ENCODE assay signal across 9 mouse cellular contexts in genomic region chr4:130341691-130342090, GRCm38 (mm10). TPM values are rescaled to one million over a fixed set of nuclear protein-coding genes. Genes with fewer than 3 reads are reported as not detected.
A peak's percentile ranks its signal among the peaks of the same experiment; 100 is the strongest.
DNase-seq lines count a peak whose midpoint lies in the region; ATAC-seq lines count a peak whose summit lies in the region.
"Had no signal": no experiment of that assay in that cellular context is flagged by ENCODE, and none has a peak within 500 bp of the region (broad histone marks: within the 10 kb centered on the region; RNA-seq: fewer than 3 reads in every experiment).

No protein-coding gene starts in this region.

- H3K4me2 ChIP-seq in midbrain, embryonic 13.5 days (replicated peaks): no peak overlapping the region
- H3K4me2 ChIP-seq: embryonic facial prominence, embryonic 13.5 days had no signal

- H3K4me1 ChIP-seq in midbrain, embryonic 13.5 days (replicated peaks): 0 out of 2 replicates have a peak, but pooled peaks cover 4% of the 10 kb centered on the region
- H3K4me1 ChIP-seq: embryonic facial prominence, embryonic 13.5 days had no signal

- H3K9ac ChIP-seq in midbrain, embryonic 13.5 days (replicated peaks): no peak overlapping the region

- no peaks in the 10 kb centered on the region for H3K9me3 ChIP-seq in midbrain, embryonic 13.5 days
- H3K9me3 ChIP-seq: embryonic facial prominence, embryonic 13.5 days had no signal

- H3K36me3 ChIP-seq in midbrain, embryonic 13.5 days: peaks cover 43% of the 10 kb centered on the region

- ATAC-seq in frontal cortex, adult (ENCODE audit: low TSS enrichment): peak; percentile 64; the same call in 1 of the 2 replicates
- 0 out of 2 replicates have a peak, but pooled peaks have one; percentile 43 for ATAC-seq in midbrain, embryonic 13.5 days

- no peak overlapping the region for H3K4me3 ChIP-seq in midbrain, embryonic 13.5 days (replicated peaks)
- H3K4me3 ChIP-seq: embryonic facial prominence, embryonic 13.5 days had no signal

- H3K27ac ChIP-seq in midbrain, embryonic 13.5 days: no peak overlapping the region
- H3K27ac ChIP-seq: embryonic facial prominence, embryonic 13.5 days had no signal

- peak; percentile 35 to 64 for DNase-seq in layer of hippocampus, adult 18-20 months (ENCODE audit: low spot score in 2 of 2)
- no peak for DNase-seq in layer of hippocampus, adult 9-10 months (ENCODE audit: low spot score)
- DNase-seq in MN1 (ENCODE audit: low spot score): peak; percentile 71
- peak; percentile 46 for DNase-seq in cerebellum, adult 11-12 months
- DNase-seq in layer of hippocampus, postnatal 10 days (ENCODE audit: low spot score in 2 of 2): peak; percentile 54 to 66
- peak; percentile 55 for DNase-seq in thymus, postnatal 25 days

- 28% methylated on average over 4 of the region's 4 CpGs for WGBS in midbrain, embryonic 13.5 days

- H3K27me3 ChIP-seq in midbrain, embryonic 13.5 days: no peaks in the 10 kb centered on the region
- H3K27me3 ChIP-seq: embryonic facial prominence, embryonic 13.5 days had no signal

RNA-seq across cellular contexts. Expression of gene Zcchc17, which starts 18.1 kb away (rescaled TPM):
- total RNA-seq in layer of hippocampus, adult 18-20 months (2021): 10 to 100 TPM; 66.7 to 72.6 TPM
- total RNA-seq in layer of hippocampus, postnatal 10 days (2021): 10 to 100 TPM; 54.9 to 57.8 TPM
- 84.6 and 87.4 TPM in 2 replicates for polyA plus RNA-seq in midbrain, embryonic 13.5 days (2015; fragmentation: Nextera tagmentation; extraction: Ambion mirVana)

RNA-seq across cellular contexts. Expression of gene Snrnp40, which starts 18.2 kb away (rescaled TPM):
- 10 to 100 TPM; 31.2 to 32.6 TPM for total RNA-seq in layer of hippocampus, adult 18-20 months (2021)
- 10 to 100 TPM; 30.5 to 37.9 TPM for total RNA-seq in layer of hippocampus, postnatal 10 days (2021)
- polyA plus RNA-seq in midbrain, embryonic 13.5 days (2015; fragmentation: Nextera tagmentation; extraction: Ambion mirVana): 138 and 145 TPM in 2 replicates

RNA-seq across cellular contexts. Expression of gene Gm10570, which starts 33.2 kb away (rescaled TPM):
- 1 to 10 TPM in 1 of 2 experiments, under 1 TPM in 1; 0.69 to 2.4 TPM for total RNA-seq in layer of hippocampus, adult 18-20 months (2021)
- total RNA-seq in layer of hippocampus, postnatal 10 days (2021): not detected
- polyA plus RNA-seq in midbrain, embryonic 13.5 days (2015; fragmentation: Nextera tagmentation; extraction: Ambion mirVana): 0.58 and 0.59 TPM in 2 replicates
- polyA plus RNA-seq: embryonic facial prominence, embryonic 13.5 days had no signal

RNA-seq across cellular contexts. Expression of gene Fabp3, which starts 33.3 kb away (rescaled TPM):
- total RNA-seq in layer of hippocampus, adult 18-20 months (2021): 100 to 1,000 TPM in 1 of 2 experiments, 10 to 100 TPM in 1; 91.8 to 107 TPM
- total RNA-seq in layer of hippocampus, postnatal 10 days (2021): 100 to 1,000 TPM; 142 to 168 TPM
- polyA plus RNA-seq in midbrain, embryonic 13.5 days (2015; fragmentation: Nextera tagmentation; extraction: Ambion mirVana): 103 and 116 TPM in 2 replicates
